Mouse (Mus musculus) frontal cortex, postnatal 10 days (tissue): ENCODE results near the gene Bbc3.
"Not testable (repeated sequence)": the region's sequence is repeated elsewhere in the genome, so short reads cannot be mapped to it uniquely, and the experiment has no call there.

Experiments
- DNase-seq, 2 experiments: peaks; one replicate each; pipeline ENCODE4 v3.0.0; 2022; ENCODE audit warnings: low spot score in 2 of 2, mixed read lengths in 1 of 2

Bbc3 gene

GRCm38 (mm10) chr7:16308093-16308492 is at the start of gene Bbc3:
Bbc3 (plus strand) TSS chr7:16308393.
- DNase-seq, result not testable (repeated sequence)

GRCm38 (mm10) chr7:16259110-16259590 is 49.0 kb upstream of the Bbc3 start, which contains the start of gene C5ar1:
C5ar1 (minus strand) TSS chr7:16259540.
- no peak for DNase-seq

- no peak for DNase-seq
Measured at GRCm38 (mm10) chr7:16261097-16261496, 47.1 kb upstream of the Bbc3 start.

- DNase-seq, result peak in 1 of 2 experiments; percentile 66
Measured at GRCm38 (mm10) chr7:16263015-16263787, 45.0 kb upstream of the Bbc3 start.

GRCm38 (mm10) chr7:16263843-16264242 is 44.4 kb upstream of the Bbc3 start:
- no peak for DNase-seq

- no peak for DNase-seq
Measured at GRCm38 (mm10) chr7:16265856-16266255, 42.3 kb upstream of the Bbc3 start.

- not testable (repeated sequence) for DNase-seq
Measured at GRCm38 (mm10) chr7:16266593-16266992, 41.6 kb upstream of the Bbc3 start.

- DNase-seq, result no peak
Measured at GRCm38 (mm10) chr7:16271139-16271538, 37.1 kb upstream of the Bbc3 start.

- peak in 1 of 2 experiments; percentile 71 for DNase-seq
Measured at GRCm38 (mm10) chr7:16272681-16273080, 35.5 kb upstream of the Bbc3 start.

GRCm38 (mm10) chr7:16273081-16273765 is 35.0 kb upstream of the Bbc3 start, which contains the start of gene Inafm1:
Inafm1 (minus strand) TSS chr7:16273617.
- DNase-seq, result peak; percentile 80 to 87

GRCm38 (mm10) chr7:16273766-16274140 is 34.4 kb upstream of the Bbc3 start:
- peak in 1 of 2 experiments; percentile 67 for DNase-seq

GRCm38 (mm10) chr7:16274922-16275890 is 33.0 kb upstream of the Bbc3 start:
- DNase-seq, result no peak

- no peak for DNase-seq
Measured at GRCm38 (mm10) chr7:16280721-16281120, 27.5 kb upstream of the Bbc3 start.

GRCm38 (mm10) chr7:16282334-16282733 is 25.9 kb upstream of the Bbc3 start:
- DNase-seq, result no peak

GRCm38 (mm10) chr7:16284001-16284400 is 24.2 kb upstream of the Bbc3 start:
- DNase-seq, result no peak

- no peak for DNase-seq
Measured at GRCm38 (mm10) chr7:16284904-16285303, 23.3 kb upstream of the Bbc3 start.

- DNase-seq, result peak; percentile 58 to 67
Measured at GRCm38 (mm10) chr7:16285450-16286025, 22.7 kb upstream of the Bbc3 start.

- peak; percentile 99 to 100 for DNase-seq
Measured at GRCm38 (mm10) chr7:16286026-16286961, 21.9 kb upstream of the Bbc3 start, which contains the start of gene Ccdc9. Ccdc9 (minus strand) TSS chr7:16286795.

GRCm38 (mm10) chr7:16287016-16287415 is 21.2 kb upstream of the Bbc3 start:
- DNase-seq, result no peak

- DNase-seq, result no peak
Measured at GRCm38 (mm10) chr7:16287791-16288190, 20.4 kb upstream of the Bbc3 start.
